Mouse (Mus musculus) bone marrow, adult 2 months (tissue): ENCODE data around the gene Fscn1.

Experiments
- CTCF ChIP-seq: fragments of 200-500 bp; IDR thresholded peaks from 2 replicates; pipeline ENCODE4 v1.5.1; 2011; ENCODE audit warnings: low read length, control low read depth; ENCODE audit not compliant: control insufficient read depth, insufficient read depth
- POLR2A ChIP-seq: fragments of 200-500 bp; IDR thresholded peaks from 2 replicates; pipeline ENCODE4 v1.6.1; 2011; ENCODE audit warnings: low read depth, mild to moderate bottlenecking, control low read depth, low read length, borderline replicate concordance; ENCODE audit not compliant: control insufficient read depth

GRCm38 (mm10) chr5:142932084-142932685, 28.0 kb upstream of the Fscn1 start:
- TF ChIP-seq POLR2A, result no peak
- TF ChIP-seq CTCF, result peak; percentile 94
